Mouse (Mus musculus) bone marrow, adult 2 months (tissue): ENCODE data around the gene Slc5a6. TPM values are rescaled to one million over a fixed set of nuclear protein-coding genes. Genes with fewer than 3 reads are reported as not detected.
A peak's percentile ranks its signal among the peaks of the same experiment; 100 is the strongest.

Source experiments
- H3K27ac ChIP-seq: fragments of 200-500 bp; 2 replicates; pipeline ENCODE4 v1.5.1; 2012; ENCODE audit warnings: low read depth, mild to moderate bottlenecking, control low read depth, inconsistent platforms, low read length; ENCODE audit not compliant: control insufficient read depth, poor library complexity, insufficient read depth
- H3K4me1 ChIP-seq: fragments of 200-500 bp; 2 replicates; pipeline ENCODE4 v1.6.1; 2011; ENCODE audit warnings: low read length; ENCODE audit not compliant: control insufficient read depth, insufficient read depth
- H3K4me3 ChIP-seq: fragments of 200-500 bp; replicated peaks from 2 replicates; pipeline ENCODE3; 2011; ENCODE audit warnings: mild to moderate bottlenecking, low read depth, low read length, control low read depth; ENCODE audit not compliant: control insufficient read depth
- CTCF ChIP-seq: fragments of 200-500 bp; IDR thresholded peaks from 2 replicates; pipeline ENCODE4 v1.5.1; 2011; ENCODE audit warnings: low read length, control low read depth; ENCODE audit not compliant: control insufficient read depth, insufficient read depth
- POLR2A ChIP-seq: fragments of 200-500 bp; IDR thresholded peaks from 2 replicates; pipeline ENCODE4 v1.6.1; 2011; ENCODE audit warnings: low read depth, mild to moderate bottlenecking, control low read depth, low read length, borderline replicate concordance; ENCODE audit not compliant: control insufficient read depth
- WGBS: fragments of 180-500 bp; shearing (Covaris S2); methylation state at CpG from one replicate; pipeline ENCODE4 v1.1.7; 2018; 5-methylcytosine and 5-hydroxymethylcytosine counted together
- polyA plus RNA-seq: library from polyadenylated mRNA; stranded (reverse); fragments of >200 nt; gene quantifications from 2 replicates; pipeline ENCODE4 v1.2.4, GENCODE M21; 2011; ENCODE audit warnings: low replicate concordance; ENCODE audit not compliant: missing spikeins, insufficient read depth, insufficient read length

The Slc5a6 gene
- 1.6 and 3.6 TPM in 2 replicates for polyA plus RNA-seq

GRCm38 (mm10) chr5:31048763-31049641 is at the start of gene Slc5a6:
Slc5a6 (minus strand) TSS chr5:31048924.
- Histone ChIP-seq H3K27ac (peak within 1 kb of the TSS; percentile 75), H3K4me1 (peaks cover 1% of the 10 kb centered on the region; the same call in 1 of the 2 replicates), H3K4me3 (peak within 1 kb of the TSS; percentile 86)
- under 1% methylated on average over 23 of the region's 23 CpGs for WGBS
- TF ChIP-seq CTCF (peak; percentile 58), POLR2A (no peak)

- no peak overlapping the region for H3K4me3 ChIP-seq
- 39% methylated on average over 11 of the region's 11 CpGs for WGBS
- no peak overlapping the region for H3K27ac ChIP-seq
- no peak for TF ChIP-seq CTCF
- TF ChIP-seq POLR2A = no peak
- H3K4me1 ChIP-seq = no peaks in the 10 kb centered on the region; the same call in 1 of the 2 replicates
Measured at GRCm38 (mm10) chr5:31095711-31096480, 47.2 kb upstream of the Slc5a6 start.

- WGBS = 2% methylated on average over 59 of the region's 59 CpGs
- Histone ChIP-seq H3K4me3 (peak overlapping the region; percentile 21), H3K27ac (no peak overlapping the region), H3K4me1 (no peaks in the 10 kb centered on the region; the same call in 1 of the 2 replicates)
- TF ChIP-seq POLR2A (no peak), CTCF (no peak)
Measured at GRCm38 (mm10) chr5:31094799-31095691, 46.3 kb upstream of the Slc5a6 start.

GRCm38 (mm10) chr5:31094100-31094798 is 45.5 kb upstream of the Slc5a6 start:
- 5% methylated on average over 29 of the region's 29 CpGs for WGBS
- TF ChIP-seq POLR2A (no peak), CTCF (no peak)
- H3K27ac ChIP-seq = no peak overlapping the region
- H3K4me1 ChIP-seq = no peaks in the 10 kb centered on the region; the same call in 1 of the 2 replicates
- no peak overlapping the region for H3K4me3 ChIP-seq

- no peak overlapping the region; the same call in 1 of the 2 replicates for H3K27ac ChIP-seq
- WGBS = 2% methylated on average over 52 of the region's 54 CpGs
- TF ChIP-seq CTCF = no peak
- no peak for TF ChIP-seq POLR2A
- H3K4me1 ChIP-seq = no peaks in the 10 kb centered on the region; the same call in 1 of the 2 replicates
- H3K4me3 ChIP-seq = no peak overlapping the region
Measured at GRCm38 (mm10) chr5:31093151-31094041, 44.7 kb upstream of the Slc5a6 start.

GRCm38 (mm10) chr5:31092231-31092975 is 43.7 kb upstream of the Slc5a6 start:
- no peak for TF ChIP-seq CTCF
- Histone ChIP-seq H3K27ac (no peak overlapping the region), H3K4me1 (no peaks in the 10 kb centered on the region; the same call in 1 of the 2 replicates), H3K4me3 (no peak overlapping the region)
- 9% methylated on average over 51 of the region's 53 CpGs for WGBS
